Mouse (Mus musculus) monocyte, adult 2 months (primary cell): ENCODE measurements at regions not wholly inside any gene's neighbourhood (a gene's known extent, or its start where the extent isn't known, plus 50 kb on each side); places are given as distances from the start of the nearest gene placed in this dataset.

Experiments used
- DNase-seq, 2 experiments: peaks; one replicate each; pipeline ENCODE4 v3.0.0; 2022; ENCODE audit warnings: low spot score in 2 of 2, low read depth in 1 of 2

GRCm38 (mm10) chr10:17072906-17073305 lies 650.1 kb upstream of the Cited2 start:
- no peak for DNase-seq

- no peak for DNase-seq
These were observed 649.0 kb upstream of the Cited2 start for GRCm38 (mm10) chr10:17074013-17074401.

- DNase-seq, result no peak
These were observed 648.5 kb upstream of the Cited2 start for GRCm38 (mm10) chr10:17074402-17075027.

- no peak for DNase-seq
These were observed 647.9 kb upstream of the Cited2 start for GRCm38 (mm10) chr10:17075147-17075546.

GRCm38 (mm10) chr10:17075576-17075975 lies 647.4 kb upstream of the Cited2 start:
- no peak for DNase-seq

- no peak for DNase-seq
These were observed 646.8 kb upstream of the Cited2 start for GRCm38 (mm10) chr10:17076186-17076585.

- no peak for DNase-seq
These were observed 645.4 kb upstream of the Cited2 start for GRCm38 (mm10) chr10:17077580-17077979.

GRCm38 (mm10) chr10:17080818-17081217 lies 642.2 kb upstream of the Cited2 start:
- no peak for DNase-seq

- no peak for DNase-seq
These were observed 640.1 kb upstream of the Cited2 start for GRCm38 (mm10) chr10:17082926-17083325.

GRCm38 (mm10) chr10:17102065-17102464 lies 621.0 kb upstream of the Cited2 start:
- no peak for DNase-seq

- DNase-seq, result no peak
These were observed 619.6 kb upstream of the Cited2 start for GRCm38 (mm10) chr10:17103416-17103815.

GRCm38 (mm10) chr10:17106831-17107230 lies 616.2 kb upstream of the Cited2 start:
- DNase-seq, result no peak

GRCm38 (mm10) chr10:17111071-17111470 lies 611.9 kb upstream of the Cited2 start:
- DNase-seq, result no peak

GRCm38 (mm10) chr10:17114805-17115204 lies 608.2 kb upstream of the Cited2 start:
- DNase-seq, result no peak

- DNase-seq, result no peak
These were observed 593.4 kb upstream of the Cited2 start for GRCm38 (mm10) chr10:17129391-17130163.

- DNase-seq, result no peak
These were observed 592.4 kb upstream of the Cited2 start for GRCm38 (mm10) chr10:17130661-17131060.

GRCm38 (mm10) chr10:17131763-17132162 lies 591.3 kb upstream of the Cited2 start:
- no peak for DNase-seq

- DNase-seq, result no peak
These were observed 547.6 kb upstream of the Cited2 start for GRCm38 (mm10) chr10:17175385-17175784.

GRCm38 (mm10) chr10:17177054-17177453 lies 546.0 kb upstream of the Cited2 start:
- no peak for DNase-seq

GRCm38 (mm10) chr10:17177503-17178278 lies 545.3 kb upstream of the Cited2 start:
- DNase-seq, result no peak

GRCm38 (mm10) chr10:17178627-17179026 lies 544.4 kb upstream of the Cited2 start:
- DNase-seq, result no peak

- DNase-seq, result no peak
These were observed 538.6 kb upstream of the Cited2 start for GRCm38 (mm10) chr10:17184418-17184817.
